Mouse (Mus musculus) stomach, embryonic 14.5 days (tissue): Measurements from ENCODE around the gene M1ap. TPM values are rescaled to one million over a fixed set of nuclear protein-coding genes. Genes with fewer than 3 reads are reported as not detected.

Experiments used
- ATAC-seq: fragments of 200-750 bp; cut with Nextera tagmentation; 2 replicates; pipeline ENCODE4 v1.8.0; 2017; ENCODE audit warnings: low read depth, moderate TSS enrichment; ENCODE audit not compliant: insufficient number of reproducible peaks, insufficient read depth, low FRiP score
- H3K27ac ChIP-seq: fragments of 300-500 bp; sonication (generic); 2 replicates; pipeline ENCODE4 v1.5.1; 2014; ENCODE audit warnings: mild to moderate bottlenecking, low read length, moderate library complexity, mixed read lengths
- H3K27me3 ChIP-seq: fragments of 300-500 bp; sonication (generic); 2 replicates; pipeline ENCODE4 v1.6.1; 2014; ENCODE audit warnings: low read length, control low read depth, mixed read lengths; ENCODE audit not compliant: control insufficient read depth, insufficient read depth
- H3K36me3 ChIP-seq: fragments of 300-500 bp; sonication (generic); 2 replicates; pipeline ENCODE4 v1.6.1; 2014; ENCODE audit warnings: mild to moderate bottlenecking, control low read depth, low read length, moderate library complexity, mixed read lengths; ENCODE audit not compliant: control insufficient read depth, insufficient read depth
- H3K4me1 ChIP-seq: fragments of 300-500 bp; sonication (generic); 2 replicates; pipeline ENCODE4 v1.6.1; 2014; ENCODE audit warnings: low read length, control low read depth, mixed read lengths; ENCODE audit not compliant: control insufficient read depth, insufficient read depth
- H3K4me2 ChIP-seq: fragments of 300-500 bp; sonication (generic); replicated peaks from 2 replicates; pipeline ENCODE4 v1.6.1; 2014; ENCODE audit warnings: low read depth, low read length, control low read depth
- H3K4me3 ChIP-seq: fragments of 300-500 bp; sonication (generic); 2 replicates; pipeline ENCODE4 v1.5.1; 2014; ENCODE audit warnings: low read depth, low read length, control low read depth
- H3K9ac ChIP-seq: fragments of 300-500 bp; sonication (generic); replicated peaks from 2 replicates; pipeline ENCODE4 v1.6.1; 2014; ENCODE audit warnings: low read depth, mild to moderate bottlenecking, control low read depth, low read length, moderate library complexity, mixed read lengths
- H3K9me3 ChIP-seq: fragments of 300-500 bp; sonication (generic); 2 replicates; pipeline ENCODE4 v1.6.1; 2016; ENCODE audit warnings: low read depth, low read length, control low read depth; ENCODE audit not compliant: control insufficient read depth
- WGBS: fragments of 180-500 bp; shearing (Covaris S2); extraction: QIAGEN DNeasy Blood & Tissue Kit; methylation state at CpG from one replicate; pipeline ENCODE4 v1.1.7; 2014; 5-methylcytosine and 5-hydroxymethylcytosine counted together
- polyA plus RNA-seq: library from polyadenylated mRNA; unstranded; fragments of >200 nt; fragmentation: Nextera tagmentation; extraction: Ambion mirVana; gene quantifications from 2 replicates; pipeline ENCODE4 v1.2.1, GENCODE M21; 2014

The M1ap gene
- polyA plus RNA-seq, 1 experiment from 2014 or later, result 0.35 TPM

- Histone ChIP-seq H3K4me3 (no peak overlapping the region), H3K4me1 (no peaks in the 10 kb centered on the region), H3K36me3 (no peaks in the 10 kb centered on the region), H3K9me3 (no peaks in the 10 kb centered on the region), H3K9ac (no peak overlapping the region), H3K27ac (no peak overlapping the region), H3K27me3 (no peaks in the 10 kb centered on the region), H3K4me2 (no peak overlapping the region)
- WGBS, result 51% methylated on average over 6 of the region's 6 CpGs
- ATAC-seq, result no peak
Measured at GRCm38 (mm10) chr6:82945750-82946149, 952 bp upstream of the M1ap start.

GRCm38 (mm10) chr6:82956553-82957251 lies 10.0 kb downstream of the M1ap start:
- WGBS, result 33% methylated on average over 4 of the region's 4 CpGs
- no peaks in the 10 kb centered on the region for H3K9me3 ChIP-seq
- peak overlapping the region; percentile 2; the same call in 1 of the 2 replicates for H3K27ac ChIP-seq
- peak; percentile 42; the same call in 1 of the 2 replicates for ATAC-seq
- no peaks in the 10 kb centered on the region for H3K4me1 ChIP-seq
- no peak overlapping the region for H3K9ac ChIP-seq
- no peak overlapping the region for H3K4me2 ChIP-seq
- H3K27me3 ChIP-seq, result no peaks in the 10 kb centered on the region
- H3K4me3 ChIP-seq, result no peak overlapping the region
- H3K36me3 ChIP-seq, result no peaks in the 10 kb centered on the region

GRCm38 (mm10) chr6:82961664-82962063 lies 15.0 kb downstream of the M1ap start:
- no peaks in the 10 kb centered on the region for H3K9me3 ChIP-seq
- ATAC-seq, result no peak
- no peaks in the 10 kb centered on the region for H3K27me3 ChIP-seq
- no peak overlapping the region for H3K9ac ChIP-seq
- no peaks in the 10 kb centered on the region for H3K36me3 ChIP-seq
- no peak overlapping the region for H3K4me3 ChIP-seq
- H3K4me2 ChIP-seq, result no peak overlapping the region
- WGBS, result 42% methylated on average over 1 of the region's 1 CpGs
- H3K27ac ChIP-seq, result no peak overlapping the region
- H3K4me1 ChIP-seq, result no peaks in the 10 kb centered on the region

GRCm38 (mm10) chr6:82969249-82970084 lies 22.8 kb downstream of the M1ap start:
- Histone ChIP-seq H3K27ac (no peak overlapping the region), H3K4me3 (no peak overlapping the region), H3K36me3 (no peaks in the 10 kb centered on the region), H3K4me2 (no peak overlapping the region), H3K27me3 (no peaks in the 10 kb centered on the region), H3K4me1 (no peaks in the 10 kb centered on the region), H3K9me3 (no peaks in the 10 kb centered on the region), H3K9ac (no peak overlapping the region)
- 60% methylated on average over 6 of the region's 6 CpGs for WGBS
- ATAC-seq, result no peak

GRCm38 (mm10) chr6:82971031-82971430 lies 24.3 kb downstream of the M1ap start:
- H3K4me3 ChIP-seq, result no peak overlapping the region
- H3K9ac ChIP-seq, result no peak overlapping the region
- ATAC-seq, result peak; percentile 75; the same call in 1 of the 2 replicates
- no peaks in the 10 kb centered on the region for H3K4me1 ChIP-seq
- no peak overlapping the region for H3K27ac ChIP-seq
- no peak overlapping the region for H3K4me2 ChIP-seq
- WGBS, result 7% methylated on average over 5 of the region's 5 CpGs
- H3K27me3 ChIP-seq, result no peaks in the 10 kb centered on the region
- H3K9me3 ChIP-seq, result no peaks in the 10 kb centered on the region
- H3K36me3 ChIP-seq, result no peaks in the 10 kb centered on the region

- peak; percentile 49; the same call in 1 of the 2 replicates for ATAC-seq
- no peak overlapping the region for H3K9ac ChIP-seq
- no peaks in the 10 kb centered on the region; the same call in 1 of the 2 replicates for H3K4me1 ChIP-seq
- no peak overlapping the region for H3K4me2 ChIP-seq
- H3K4me3 ChIP-seq, result no peak overlapping the region
- no peaks in the 10 kb centered on the region for H3K36me3 ChIP-seq
- H3K27ac ChIP-seq, result no peak overlapping the region
- WGBS, result 9% methylated on average over 9 of the region's 9 CpGs
- no peaks in the 10 kb centered on the region for H3K27me3 ChIP-seq
- no peaks in the 10 kb centered on the region for H3K9me3 ChIP-seq
Measured at GRCm38 (mm10) chr6:82987411-82987971, 40.8 kb downstream of the M1ap start.

GRCm38 (mm10) chr6:82993696-82994095 lies 47.0 kb downstream of the M1ap start:
- no peak overlapping the region for H3K4me2 ChIP-seq
- whole genome bisulfite sequencing, result 42% methylated on average over 1 of the region's 1 CpGs
- H3K27me3 ChIP-seq, result no peaks in the 10 kb centered on the region
- no peak overlapping the region for H3K27ac ChIP-seq
- H3K9ac ChIP-seq, result no peak overlapping the region
- H3K4me3 ChIP-seq, result no peak overlapping the region
- H3K4me1 ChIP-seq, result peaks cover 4% of the 10 kb centered on the region; the same call in 1 of the 2 replicates
- H3K9me3 ChIP-seq, result no peaks in the 10 kb centered on the region
- no peaks in the 10 kb centered on the region for H3K36me3 ChIP-seq
- no peak for ATAC-seq

GRCm38 (mm10) chr6:82994372-82994771 lies 47.7 kb downstream of the M1ap start:
- no peak overlapping the region for H3K4me3 ChIP-seq
- H3K9me3 ChIP-seq, result no peaks in the 10 kb centered on the region
- no peak overlapping the region for H3K27ac ChIP-seq
- no peaks in the 10 kb centered on the region for H3K27me3 ChIP-seq
- H3K4me1 ChIP-seq, result peaks cover 4% of the 10 kb centered on the region; the same call in 1 of the 2 replicates
- H3K9ac ChIP-seq, result no peak overlapping the region
- no peaks in the 10 kb centered on the region for H3K36me3 ChIP-seq
- no peak overlapping the region for H3K4me2 ChIP-seq
- WGBS, result 75% methylated on average over 7 of the region's 7 CpGs
- ATAC-seq, result no peak
